Mouse (Mus musculus): ENCODE results near the gene Abi3bp.

DNA sequence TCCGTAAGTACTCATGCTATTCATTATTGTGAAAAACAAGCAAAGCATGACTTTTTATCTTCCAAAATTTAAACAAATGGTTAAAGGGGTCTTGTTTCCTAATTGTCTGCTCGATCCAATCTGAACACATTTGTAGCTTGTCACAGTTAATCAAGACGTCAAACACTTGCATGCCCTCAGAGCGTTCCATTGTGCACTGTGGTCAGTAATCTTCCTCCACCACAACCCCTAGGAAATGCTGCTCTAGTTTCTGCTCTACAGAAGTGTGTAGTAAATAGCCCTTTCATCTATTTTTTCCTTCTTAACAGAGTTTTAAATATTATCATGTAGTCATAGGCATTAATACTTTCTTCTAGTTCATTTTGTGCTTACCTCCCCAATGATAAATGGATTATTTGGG, 19.1 kb downstream of the Abi3bp start:
- TF ChIP-seq GATA1 (IDR thresholded peaks at IDR 0.05; ENCODE audit: low read length) (no peak), TAL1 (IDR thresholded peaks at IDR 0.05; ENCODE audit: low read length) (no peak)

Measured in erythroblast, embryonic 14.5 days (primary cell).